Mouse (Mus musculus) embryonic stem cell, embryonic (primary cell): Measurements from ENCODE around the gene Taf12.

Source experiments
- CTCF ChIA-PET, 4 experiments: fragments of 300-600 bp in 2 of 4; fragments of 350-600 bp in 2 of 4; sonication (Branson Sonifier 250); formaldehyde crosslinking; loops; one replicate each; lab custom pipeline; 2022; ENCODE audit warnings: inconsistent platforms in 2 of 4; lab: Charles Lee
- POLR2A ChIA-PET, 4 experiments: fragments of 300-600 bp in 2 of 4; fragments of 350-600 bp in 2 of 4; sonication (Branson Sonifier 250); formaldehyde crosslinking; loops; one replicate each; lab custom pipeline; 2022; ENCODE audit warnings: antibody characterized with exemption in 4 of 4, inconsistent platforms in 1 of 4; lab: Charles Lee

Taf12 gene

GRCm38 (mm10) chr4:132312627-132313026 is 38.5 kb downstream of the Taf12 start:
- POLR2A ChIA-PET, result interaction anchor here (0.8 to 9.6 kb wide), 37 partner anchors 9 to 426 kb away, joined by 3 to 341 read pairs (median 16); partner anchors contain the start of genes Trnau1ap (in 4 of the 4), Rab42 (in 2 of the 4), Taf12 (in 2 of the 4) and Rcc1 (in 1 of the 4)
- CTCF ChIA-PET, result no interaction called here

- ChIA-PET CTCF (interaction anchor here (0.6 to 2.3 kb wide), 6 partner anchors 10 to 1434 kb away, joined by 3 to 12 read pairs (median 5); partner anchors contain the start of gene Rab42 (in 1 of the 4)), POLR2A (interaction anchor here (0.5 to 9.6 kb wide), 30 partner anchors 9 to 442 kb away, joined by 3 to 341 read pairs (median 7); partner anchors contain the start of genes Taf12 (in 3 of the 4), Trnau1ap (in 3 of the 4), Rab42 (in 2 of the 4) and Rcc1 (in 2 of the 4))
Measured at GRCm38 (mm10) chr4:132315711-132316110, 41.5 kb downstream of the Taf12 start.

- ChIA-PET CTCF (interaction anchor here in 1 of 4 experiments (0.7 to 1.2 kb wide), 2 partner anchors 10 to 35 kb away, joined by 3 to 6 read pairs; no protein-coding TSS in a partner anchor), POLR2A (interaction anchor here in 3 of 4 experiments (0.7 to 13.9 kb wide), 23 partner anchors 10 to 120 kb away, joined by 3 to 322 read pairs (median 7); partner anchors contain the start of genes Rab42 (in 2 of the 3), Rcc1 (in 1 of the 3) and Taf12 (in 1 of the 3))
Measured at GRCm38 (mm10) chr4:132326481-132326880, 52.3 kb downstream of the Taf12 start.

GRCm38 (mm10) chr4:132328391-132328982 is 54.3 kb downstream of the Taf12 start:
- POLR2A ChIA-PET, result interaction anchor here (0.6 to 13.9 kb wide), 62 partner anchors 7 to 1708 kb away, joined by 3 to 322 read pairs (median 6); partner anchors contain the start of genes Rab42 (in 3 of the 4), Rcc1 (in 2 of the 4), Taf12 (in 2 of the 4) and Gmeb1 (in 1 of the 4)
- CTCF ChIA-PET, result interaction anchor here in 2 of 4 experiments (1.0 to 1.5 kb wide), 7 partner anchors 8 to 198 kb away, joined by 3 to 5 read pairs (median 3); no protein-coding TSS in a partner anchor

GRCm38 (mm10) chr4:132329115-132329834 is 55.1 kb downstream of the Taf12 start, which contains the start of gene Trnau1ap:
Gene Trnau1ap, minus strand, starts transcription at chr4:132329538.
- ChIA-PET POLR2A (interaction anchor here (0.5 to 13.9 kb wide), 87 partner anchors 8 to 1707 kb away, joined by 3 to 322 read pairs (median 4); partner anchors contain the start of genes Rab42 (in 3 of the 4), Rcc1 (in 2 of the 4), Taf12 (in 2 of the 4) and Atpif1 (in 1 of the 4)), CTCF (interaction anchor here in 3 of 4 experiments (0.6 to 1.5 kb wide), 13 partner anchors 9 to 282 kb away, joined by 3 to 8 read pairs (median 3); no protein-coding TSS in a partner anchor)

- ChIA-PET POLR2A (interaction anchor here (0.5 to 13.9 kb wide), 68 partner anchors 9 to 282 kb away, joined by 3 to 322 read pairs (median 5); partner anchors contain the start of genes Rab42 (in 3 of the 4), Rcc1 (in 2 of the 4), Taf12 (in 2 of the 4) and Atpif1 (in 1 of the 4)), CTCF (interaction anchor here in 3 of 4 experiments (0.6 to 1.5 kb wide), 10 partner anchors 9 to 282 kb away, joined by 3 to 8 read pairs (median 3); no protein-coding TSS in a partner anchor)
Measured at GRCm38 (mm10) chr4:132329835-132330354, 55.7 kb downstream of the Taf12 start.

- CTCF ChIA-PET, result interaction anchor here in 1 of 4 experiments (0.6 kb wide), 1 partner anchor 47 kb away, joined by 4 read pairs; no protein-coding TSS in a partner anchor
- POLR2A ChIA-PET, result interaction anchor here (0.5 to 13.9 kb wide), 16 partner anchors 8 to 182 kb away, joined by 3 to 265 read pairs (median 8); no protein-coding TSS in a partner anchor
Measured at GRCm38 (mm10) chr4:132331960-132332359, 57.8 kb downstream of the Taf12 start.

- CTCF ChIA-PET, result no interaction called here
Measured at GRCm38 (mm10) chr4:132332880-132333279, 58.7 kb downstream of the Taf12 start.

GRCm38 (mm10) chr4:132338943-132339342 is 64.8 kb downstream of the Taf12 start:
- ChIA-PET POLR2A (interaction anchor here (0.6 to 11.3 kb wide), 28 partner anchors 9 to 186 kb away, joined by 3 to 265 read pairs (median 6); partner anchors contain the start of genes Rcc1 (in 2 of the 4), Taf12 (in 2 of the 4), Trnau1ap (in 2 of the 4) and Rab42 (in 1 of the 4)), CTCF (interaction anchor here in 2 of 4 experiments (0.7 to 1.3 kb wide), 3 partner anchors 9 to 43 kb away, joined by 3 to 5 read pairs (median 4); partner anchors contain the start of gene Trnau1ap (in 1 of the 2))

More at GRCm38 (mm10) chr4:132332880-132333279, 58.7 kb downstream of the Taf12 start:
- POLR2A ChIA-PET, result interaction anchor here in 3 of 4 experiments (0.6 to 13.9 kb wide), 15 partner anchors 7 to 181 kb away, joined by 3 to 265 read pairs (median 5); partner anchors contain the start of gene Taf12 (in 1 of the 3)

- ChIA-PET CTCF (interaction anchor here in 1 of 4 experiments (0.8 to 1.8 kb wide), 4 partner anchors 45 to 174 kb away, joined by 3 to 5 read pairs (median 4); no protein-coding TSS in a partner anchor), POLR2A (interaction anchor here (0.7 to 11.3 kb wide), 24 partner anchors 10 to 173 kb away, joined by 3 to 265 read pairs (median 5); partner anchors contain the start of genes Rab42 (in 2 of the 4), Rcc1 (in 2 of the 4), Taf12 (in 2 of the 4) and Trnau1ap (in 2 of the 4))
Measured at GRCm38 (mm10) chr4:132341451-132341850, 67.3 kb downstream of the Taf12 start.

- ChIA-PET CTCF (interaction anchor here in 3 of 4 experiments (0.6 to 2.2 kb wide), 10 partner anchors 16 to 151 kb away, joined by 3 to 13 read pairs (median 3); partner anchors contain the start of gene Trnau1ap (in 1 of the 3)), POLR2A (interaction anchor here (0.5 to 11.3 kb wide), 69 partner anchors 9 to 471 kb away, joined by 3 to 265 read pairs (median 4); partner anchors contain the start of genes Rcc1 (in 3 of the 4), Trnau1ap (in 3 of the 4), Sesn2 (in 2 of the 4) and Taf12 (in 2 of the 4))
Measured at GRCm38 (mm10) chr4:132344403-132345134, 70.4 kb downstream of the Taf12 start.
